Comparison of ENCODE assay signal across 2 mouse cellular contexts in genomic region chr12:112091054-112091453, GRCm38 (mm10).
TF ChIP-seq lines count a peak whose summit lies in the region.

No protein-coding gene starts in this region.

TF ChIP-seq in CH12.LX, 34 proteins besides CTCF, POLR2A, EP300 and RAD21 (continued from another document):
- TF ChIP-seq MAFK (IDR thresholded peaks at IDR 0.05; ENCODE audit: insufficient replicate concordance, low read length), result no peak
- TF ChIP-seq ZC3H11A (IDR thresholded peaks at IDR 0.05; ENCODE audit: low read depth, low read length), result no peak
- no peak for TF ChIP-seq MAX (IDR thresholded peaks at IDR 0.05; ENCODE audit: low read length)

TF ChIP-seq in myocyte, 11 proteins besides CTCF, POLR2A, EP300 and RAD21 (continued from another document):
- TF ChIP-seq USF1 (IDR thresholded peaks at IDR 0.05; ENCODE audit: low read depth) (no peak), POLR2AphosphoS2 (IDR thresholded peaks at IDR 0.05; ENCODE audit: insufficient read length, low read depth) (no peak), TCF3 (IDR thresholded peaks at IDR 0.05; ENCODE audit: insufficient read length, low read depth) (no peak), SRF (IDR thresholded peaks at IDR 0.05; ENCODE audit: control insufficient read depth, insufficient read length, low read depth) (no peak), MYOG (IDR thresholded peaks at IDR 0.05; ENCODE audit: control insufficient read depth in 1 of 3, insufficient read depth in 1 of 3, insufficient read length in 2 of 3, low read depth in 2 of 3) (no peak)
TF ChIP-seq in myocyte: peak in this region for 0.
